Mouse (Mus musculus): ENCODE results near the gene Sgcd.

Sgcd gene

GRCm38 (mm10) chr11:47988697-47989533 is at the start of gene Sgcd:
Sgcd (minus strand) TSS chr11:47988969.
- no peak for DNase-seq (ENCODE audit: low spot score in 2 of 2)

GRCm38 (mm10) chr11:48038051-48038450 is 49.3 kb upstream of the Sgcd start:
- no peak for DNase-seq (ENCODE audit: low spot score in 2 of 2)

DNA sequence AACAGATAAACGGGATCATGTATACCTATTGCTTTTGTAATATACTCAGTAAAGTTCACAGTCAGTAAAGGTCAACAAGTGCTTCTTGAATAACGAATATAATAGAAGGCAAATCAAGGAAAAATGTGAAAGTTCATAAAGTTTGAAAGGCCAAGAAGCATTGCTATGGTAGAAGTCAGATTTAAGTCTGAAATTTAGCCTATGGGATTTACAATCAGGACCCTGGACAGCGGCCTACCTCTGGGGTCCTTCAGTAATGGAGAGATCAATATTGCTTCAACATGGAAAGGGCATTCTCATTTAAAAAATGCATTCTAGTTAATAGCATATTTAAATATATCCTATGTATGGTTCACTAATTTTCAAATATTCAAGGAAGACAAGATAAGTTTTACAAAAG is 24.1 kb upstream of the Sgcd start:
- no peak for DNase-seq (ENCODE audit: low spot score in 2 of 2)

DNA sequence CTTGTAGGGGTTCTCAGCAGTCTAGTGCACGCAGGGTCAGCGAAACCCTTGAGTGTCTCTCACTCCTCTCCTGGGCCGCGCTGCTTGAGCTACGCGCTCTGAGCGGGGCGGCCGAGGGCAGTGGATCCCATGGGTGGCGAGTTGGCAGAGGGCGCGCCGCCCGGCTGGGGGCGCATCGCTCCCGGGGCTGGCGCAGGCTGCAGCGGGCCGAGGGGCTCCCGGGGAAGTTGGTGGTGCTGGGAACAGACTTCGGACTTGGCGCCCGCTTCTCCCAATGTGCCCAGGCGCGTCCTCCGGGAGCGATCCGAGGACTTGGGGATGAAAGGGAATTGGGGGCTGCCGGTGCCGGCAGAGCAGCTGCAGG is 454 bp downstream of the Sgcd start:
- DNase-seq (ENCODE audit: low spot score in 2 of 2), result no peak

DNA sequence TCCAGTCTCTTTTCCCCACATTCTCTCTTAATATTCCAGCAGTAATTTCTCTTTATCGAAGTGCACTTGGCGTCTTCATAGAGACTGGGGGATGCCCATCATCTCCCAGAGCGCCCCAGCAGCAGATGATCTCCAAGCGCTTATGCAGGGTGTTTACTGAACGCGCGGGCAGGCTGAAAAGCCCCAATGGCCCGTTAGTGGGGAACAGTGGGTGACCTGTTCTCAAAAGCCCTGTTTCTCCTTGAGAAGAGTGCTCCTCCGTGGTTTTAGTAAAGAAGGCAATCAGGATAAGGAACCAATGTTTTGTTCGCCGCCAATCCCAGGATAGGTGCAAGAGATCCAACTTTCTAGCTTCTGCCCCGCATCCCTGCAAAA is 889 bp downstream of the Sgcd start:
- DNase-seq (ENCODE audit: low spot score in 2 of 2), result no peak

DNA sequence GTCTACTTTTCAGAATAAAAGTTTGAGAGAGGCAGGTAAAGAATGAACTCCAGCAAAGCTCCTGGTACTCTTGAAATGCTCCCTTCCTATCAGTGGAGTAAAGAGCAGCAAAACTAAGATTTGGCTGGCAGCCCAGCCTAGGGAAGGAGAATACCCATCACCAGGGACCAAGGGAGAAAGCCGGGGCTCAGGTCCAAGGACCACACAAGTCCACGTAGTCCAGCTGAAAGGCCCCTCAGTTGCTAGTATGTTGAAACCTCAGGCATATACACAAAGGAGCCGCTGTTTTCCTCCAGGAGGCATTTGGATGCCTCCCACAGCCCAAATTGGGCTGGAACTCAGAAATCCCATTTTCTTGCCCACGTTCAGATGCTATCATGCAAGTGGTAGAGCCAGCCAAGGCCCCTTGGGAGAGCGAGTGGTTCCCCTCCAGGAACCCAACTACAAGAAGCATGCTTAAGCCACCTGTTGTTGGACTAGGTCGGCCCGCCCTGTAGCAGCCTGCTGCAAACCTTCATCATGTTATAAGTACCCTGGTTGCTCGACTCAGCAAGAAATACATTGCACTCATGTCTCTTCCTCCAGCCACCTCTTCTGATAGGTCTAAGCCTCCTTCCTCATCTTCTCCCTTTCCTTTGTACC is 1.4 kb downstream of the Sgcd start:
- no peak for DNase-seq (ENCODE audit: low spot score in 2 of 2)

DNA sequence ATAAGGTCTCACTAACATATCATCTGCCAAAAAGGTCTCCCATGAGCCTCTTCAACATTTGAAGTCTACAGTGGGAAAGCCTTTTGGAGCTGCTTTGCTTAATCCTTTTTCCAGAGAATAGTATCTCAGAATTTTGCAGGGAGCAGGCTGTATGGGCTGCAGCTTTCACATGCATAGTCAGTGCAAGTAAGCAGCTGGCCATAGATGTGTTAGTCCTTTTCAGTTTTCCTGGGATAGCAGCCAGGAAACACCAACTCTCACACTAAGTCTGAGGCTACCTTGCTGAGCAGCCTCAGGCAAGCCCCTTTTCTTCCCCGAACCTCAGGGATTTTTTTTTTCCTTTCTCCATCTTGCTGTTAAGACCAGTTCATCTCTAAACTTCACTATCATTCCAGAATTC is 6.6 kb downstream of the Sgcd start:
- no peak for DNase-seq (ENCODE audit: low spot score in 2 of 2)

DNA sequence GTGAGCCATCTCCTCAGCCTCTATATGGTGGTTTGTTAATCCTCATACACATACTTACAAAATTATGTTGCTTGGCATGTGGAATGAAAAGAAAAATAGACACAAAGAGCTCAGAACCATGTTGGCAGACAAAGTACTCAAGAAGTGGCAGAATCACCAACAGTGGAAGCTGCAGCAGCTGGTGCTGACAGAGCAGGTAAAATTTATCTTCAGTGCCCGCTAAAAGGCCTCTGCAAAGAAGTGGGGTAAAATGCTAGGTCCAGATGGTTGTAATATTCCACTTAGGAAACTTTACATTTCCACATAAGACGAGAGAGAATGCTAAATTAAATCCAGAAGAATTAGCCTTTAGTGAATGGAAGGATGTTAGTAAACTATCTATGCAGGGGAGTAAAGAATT is 7.7 kb downstream of the Sgcd start:
- DNase-seq (ENCODE audit: low spot score in 2 of 2), result no peak

DNA sequence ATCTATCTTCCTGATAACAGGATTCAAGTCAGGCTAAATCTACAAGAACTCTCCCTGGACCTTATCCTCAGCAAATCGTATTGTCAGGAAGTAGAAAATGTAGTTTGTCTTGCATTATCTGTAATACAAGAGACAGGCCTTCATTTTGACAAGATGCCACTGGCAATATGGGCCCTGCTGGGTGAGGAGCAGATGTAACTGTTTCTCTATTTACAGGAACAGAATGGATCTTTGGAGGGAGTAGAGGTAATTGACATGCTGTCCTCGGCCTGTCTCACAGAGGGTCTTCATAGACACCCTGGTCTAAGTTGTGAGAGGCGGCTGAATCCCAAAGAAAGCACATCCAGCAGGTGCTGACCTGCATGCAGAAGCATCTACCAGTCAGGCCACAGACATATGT is 35.5 kb downstream of the Sgcd start:
- no peak for DNase-seq (ENCODE audit: low spot score in 2 of 2)

DNA sequence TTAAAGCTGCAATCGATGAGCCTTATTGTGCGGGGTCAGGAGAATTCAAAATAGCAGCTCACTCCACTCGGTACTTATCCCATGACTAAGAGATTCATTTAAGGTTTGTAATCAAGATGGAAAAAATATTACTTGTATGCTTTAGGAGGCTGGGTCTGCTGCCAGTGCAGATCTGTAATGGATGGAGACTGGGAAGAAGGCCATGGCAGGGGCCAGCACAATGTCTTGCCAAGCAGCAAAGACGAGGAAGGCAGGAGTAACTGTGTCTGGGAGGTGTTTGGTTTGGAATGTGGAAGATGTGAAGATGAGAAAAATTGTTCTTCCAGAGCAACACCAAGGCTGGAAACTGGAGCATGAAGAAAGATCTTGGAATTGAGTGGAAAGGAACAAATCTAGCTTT is 36.4 kb downstream of the Sgcd start:
- no peak for DNase-seq (ENCODE audit: low spot score in 2 of 2)

DNA sequence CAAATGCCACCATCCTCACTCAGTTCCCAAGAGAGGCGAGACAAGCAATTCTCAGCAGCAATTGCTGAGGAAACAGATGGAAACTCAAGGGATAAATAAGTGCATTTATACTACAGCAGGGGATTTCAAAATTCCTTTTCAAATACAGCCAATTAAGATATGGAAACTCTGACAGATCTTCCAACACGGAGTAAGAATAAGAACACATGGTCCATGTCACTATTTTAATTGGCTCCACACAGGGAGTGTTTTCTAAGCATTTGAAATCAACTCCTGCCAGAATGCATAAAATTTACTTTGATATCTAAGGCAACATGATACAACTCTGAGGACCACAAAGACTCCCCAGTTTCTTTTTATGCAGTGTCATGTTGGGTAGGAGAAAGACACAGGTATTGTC is 49.0 kb downstream of the Sgcd start:
- no peak for DNase-seq (ENCODE audit: low spot score in 2 of 2)

GRCm38 (mm10) chr11:47917616-47918015 is 71.2 kb downstream of the Sgcd start:
- no peak for DNase-seq (ENCODE audit: low spot score in 2 of 2)

DNA sequence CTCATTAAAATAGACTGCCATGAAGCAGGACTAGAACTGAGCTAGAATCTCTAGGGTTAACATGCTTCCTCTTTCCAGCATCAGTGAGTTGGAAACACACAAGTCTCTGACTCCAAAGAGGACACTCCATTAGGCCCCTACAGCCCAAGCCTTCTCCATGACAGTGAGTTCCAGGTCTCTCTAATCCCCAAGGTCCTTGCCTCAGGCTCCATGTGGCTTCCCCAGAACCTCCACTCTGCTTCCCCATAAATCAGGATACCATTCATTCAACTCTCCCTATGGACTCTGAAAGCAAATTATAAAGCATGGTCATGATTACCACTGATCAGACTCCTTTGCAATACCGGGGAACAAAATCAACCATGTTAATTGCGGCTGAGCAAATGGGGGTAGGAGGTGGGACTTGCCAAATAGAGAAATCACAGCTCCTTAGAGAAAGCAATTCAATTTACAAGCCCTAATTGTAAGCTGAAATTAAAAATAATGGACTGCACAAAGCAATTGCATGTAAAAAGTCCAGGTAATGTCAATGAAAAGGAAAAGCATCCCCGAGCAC is 97.1 kb downstream of the Sgcd start:
- DNase-seq (ENCODE audit: low spot score in 2 of 2), result no peak

- no peak for DNase-seq (ENCODE audit: low spot score in 2 of 2)
Measured at GRCm38 (mm10) chr11:47890315-47890714, 98.5 kb downstream of the Sgcd start.

GRCm38 (mm10) chr11:47885310-47885709 is 103.5 kb downstream of the Sgcd start:
- no peak for DNase-seq (ENCODE audit: low spot score in 2 of 2)

- DNase-seq (ENCODE audit: low spot score in 2 of 2), result no peak
Measured at GRCm38 (mm10) chr11:47883545-47883944, 105.2 kb downstream of the Sgcd start.

DNA sequence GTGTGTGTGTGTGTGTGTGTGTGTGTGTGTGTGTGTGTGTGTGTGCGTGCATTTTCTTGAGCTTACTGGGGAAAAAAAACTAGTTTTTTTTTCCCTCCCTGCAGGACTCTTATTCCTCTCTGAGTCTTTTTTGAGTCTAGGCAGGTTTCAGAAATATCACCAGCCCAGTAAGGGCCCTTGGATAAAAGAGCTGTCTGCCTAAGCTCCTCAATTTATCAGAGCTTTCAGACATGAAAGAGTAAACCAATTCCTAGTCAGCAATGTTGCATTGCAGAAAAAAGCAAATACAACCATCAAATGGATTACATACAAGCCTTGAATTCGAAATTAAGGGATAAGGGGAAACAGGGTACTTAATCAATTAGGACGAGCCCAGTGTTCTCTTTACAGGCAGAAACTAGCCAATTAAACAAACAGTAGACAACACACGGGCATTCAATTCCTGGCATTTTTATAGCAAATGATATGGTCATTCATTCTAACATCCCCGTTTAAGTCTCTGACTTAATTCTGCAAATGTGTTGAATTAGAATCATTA is 112.1 kb downstream of the Sgcd start:
- DNase-seq (ENCODE audit: low spot score in 2 of 2), result no peak

- no peak for DNase-seq (ENCODE audit: low spot score in 2 of 2)
Measured at GRCm38 (mm10) chr11:47845894-47846293, 142.9 kb downstream of the Sgcd start.

DNA sequence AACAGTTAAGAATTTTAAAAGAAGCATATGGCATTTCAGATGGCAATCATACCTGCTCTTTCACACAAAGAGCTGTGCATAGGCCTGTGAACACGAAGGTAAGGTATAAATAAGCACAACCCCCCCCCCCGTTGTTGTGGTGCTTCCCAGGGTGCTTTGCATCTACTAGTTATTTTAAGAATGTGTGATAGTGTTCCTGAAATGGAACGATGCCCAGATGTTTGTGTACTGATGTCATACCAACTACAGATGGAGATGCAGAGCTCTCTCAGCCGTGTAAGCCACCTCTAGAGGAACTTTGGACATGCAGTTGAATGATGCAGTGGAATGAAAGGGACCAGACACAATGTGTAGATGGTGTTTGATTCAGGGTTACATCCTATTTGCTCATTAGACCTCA is 155.5 kb downstream of the Sgcd start:
- no peak for DNase-seq (ENCODE audit: low spot score in 2 of 2)

DNA sequence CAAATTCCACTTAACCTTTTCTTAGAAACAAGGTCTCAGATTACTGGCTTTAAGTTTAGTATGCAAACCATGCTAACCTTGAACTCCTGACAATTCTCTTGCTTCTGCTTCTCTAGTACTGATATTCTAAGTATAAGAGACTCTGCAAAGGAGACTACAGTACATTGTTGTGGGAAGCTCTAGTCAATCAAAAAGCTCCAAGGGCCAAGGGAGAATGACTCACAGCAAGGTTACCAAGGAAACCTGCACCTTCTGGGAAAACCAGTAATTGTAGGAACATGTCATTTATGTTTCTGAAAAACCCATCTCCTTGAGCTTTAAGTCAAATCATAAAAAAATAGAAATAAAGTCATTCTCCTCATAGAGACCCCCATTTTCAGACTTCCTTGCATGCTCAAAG is 178.5 kb downstream of the Sgcd start:
- DNase-seq (ENCODE audit: low spot score in 2 of 2), result no peak

GRCm38 (mm10) chr11:47804101-47804715 is 184.6 kb downstream of the Sgcd start:
- no peak for DNase-seq (ENCODE audit: low spot score in 2 of 2)

GRCm38 (mm10) chr11:47777916-47778226 is 210.9 kb downstream of the Sgcd start:
- DNase-seq (ENCODE audit: low spot score in 2 of 2), result no peak

Data from spleen, postnatal 14 days (tissue).